Mouse (Mus musculus): ENCODE results near the gene Stk17b. TPM values are rescaled to one million over a fixed set of nuclear protein-coding genes. Genes with fewer than 3 reads are reported as not detected.

Gene Stk17b
- 5.5 and 6.9 TPM in 2 replicates for polyA plus RNA-seq (2014; fragmentation: Nextera tagmentation; extraction: Ambion mirVana)

DNA sequence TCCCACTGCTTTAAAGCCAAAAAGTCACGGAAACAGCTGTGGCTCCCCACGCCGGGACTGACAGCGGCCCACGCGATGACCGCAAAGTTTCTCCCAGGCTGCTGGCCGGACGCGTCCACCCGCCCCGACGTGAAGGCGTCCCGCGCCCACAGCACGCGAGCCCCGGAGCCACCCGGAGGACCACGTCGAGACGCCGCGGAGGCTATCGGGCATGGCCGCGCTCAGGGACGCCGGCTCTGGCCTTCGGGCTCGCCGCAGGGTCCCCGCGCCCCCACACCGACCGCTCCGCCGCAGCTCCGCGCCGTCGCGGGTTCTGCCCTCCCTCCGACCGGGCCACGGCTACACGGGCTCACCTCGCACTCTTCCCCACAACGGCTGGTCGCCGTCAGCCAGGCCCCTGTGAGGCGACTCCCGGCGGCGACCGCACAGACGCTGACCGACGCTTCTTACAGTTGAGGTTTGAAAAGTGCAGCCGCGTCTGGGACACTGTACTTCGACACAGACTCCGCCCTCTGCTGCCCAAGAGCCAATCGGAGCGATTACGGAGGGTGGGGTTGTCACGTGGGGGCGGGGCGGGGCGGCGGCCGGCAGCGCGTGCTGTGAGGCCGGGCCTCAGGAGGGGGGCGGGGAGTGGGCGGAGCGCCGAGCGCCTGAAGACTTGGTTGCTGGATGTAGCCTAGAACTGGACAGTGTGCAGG lies at the start of gene Stk17b:
TSS of gene Stk17b (minus strand) at position 504 of the 698 bp plus-strand sequence.
- Histone ChIP-seq H3K4me1 (ENCODE audit: control insufficient read depth, insufficient read depth, low read length) (no peaks in the 10 kb centered on the region), H3K9me3 (ENCODE audit: control insufficient read depth, low read length) (no peaks in the 10 kb centered on the region), H3K27ac (ENCODE audit: low read depth, low read length) (no peak within 1 kb of the TSS), H3K27me3 (ENCODE audit: control insufficient read depth, insufficient read depth, low read length) (0 out of 2 replicates have a peak, but pooled peaks cover 2% of the 10 kb centered on the region), H3K4me3 (ENCODE audit: low read depth, low read length) (peak within 1 kb of the TSS; percentile 81), H3K9ac (replicated peaks; ENCODE audit: low read depth, low read length) (peak within 1 kb of the TSS; percentile 62), H3K36me3 (ENCODE audit: control insufficient read depth, insufficient read depth, low read length) (no peaks in the 10 kb centered on the region), H3K4me2 (ENCODE audit: low read depth, low read length) (peak within 1 kb of the TSS; percentile 76)
- peak; percentile 97 for ATAC-seq (ENCODE audit: low read depth)
- WGBS = under 1% methylated on average over 78 of the region's 81 CpGs

- no peak for ATAC-seq (ENCODE audit: low read depth)
- Histone ChIP-seq H3K4me2 (ENCODE audit: low read depth, low read length) (no peak overlapping the region), H3K27ac (ENCODE audit: low read depth, low read length) (no peak overlapping the region), H3K36me3 (ENCODE audit: control insufficient read depth, insufficient read depth, low read length) (peaks cover 8% of the 10 kb centered on the region; the same call in 1 of the 2 replicates), H3K4me3 (ENCODE audit: low read depth, low read length) (no peak overlapping the region), H3K27me3 (ENCODE audit: control insufficient read depth, insufficient read depth, low read length) (no peaks in the 10 kb centered on the region), H3K9me3 (ENCODE audit: control insufficient read depth, low read length) (no peaks in the 10 kb centered on the region), H3K9ac (replicated peaks; ENCODE audit: low read depth, low read length) (no peak overlapping the region), H3K4me1 (ENCODE audit: control insufficient read depth, insufficient read depth, low read length) (no peaks in the 10 kb centered on the region)
- 92% methylated on average over 5 of the region's 5 CpGs for WGBS
These were observed 45.3 kb upstream of the Stk17b start for GRCm38 (mm10) chr1:53830286-53830685.

- Histone ChIP-seq H3K4me3 (ENCODE audit: low read depth, low read length) (no peak overlapping the region), H3K27ac (ENCODE audit: low read depth, low read length) (no peak overlapping the region), H3K27me3 (ENCODE audit: control insufficient read depth, insufficient read depth, low read length) (no peaks in the 10 kb centered on the region), H3K9ac (replicated peaks; ENCODE audit: low read depth, low read length) (no peak overlapping the region), H3K36me3 (ENCODE audit: control insufficient read depth, insufficient read depth, low read length) (peaks cover 8% of the 10 kb centered on the region; the same call in 1 of the 2 replicates), H3K4me1 (ENCODE audit: control insufficient read depth, insufficient read depth, low read length) (peaks cover 3% of the 10 kb centered on the region), H3K4me2 (ENCODE audit: low read depth, low read length) (no peak overlapping the region), H3K9me3 (ENCODE audit: control insufficient read depth, low read length) (no peaks in the 10 kb centered on the region)
- ATAC-seq (ENCODE audit: low read depth) = no peak
- 57% methylated on average over 9 of the region's 9 CpGs for WGBS
These were observed 44.1 kb upstream of the Stk17b start for GRCm38 (mm10) chr1:53829089-53829488.

DNA sequence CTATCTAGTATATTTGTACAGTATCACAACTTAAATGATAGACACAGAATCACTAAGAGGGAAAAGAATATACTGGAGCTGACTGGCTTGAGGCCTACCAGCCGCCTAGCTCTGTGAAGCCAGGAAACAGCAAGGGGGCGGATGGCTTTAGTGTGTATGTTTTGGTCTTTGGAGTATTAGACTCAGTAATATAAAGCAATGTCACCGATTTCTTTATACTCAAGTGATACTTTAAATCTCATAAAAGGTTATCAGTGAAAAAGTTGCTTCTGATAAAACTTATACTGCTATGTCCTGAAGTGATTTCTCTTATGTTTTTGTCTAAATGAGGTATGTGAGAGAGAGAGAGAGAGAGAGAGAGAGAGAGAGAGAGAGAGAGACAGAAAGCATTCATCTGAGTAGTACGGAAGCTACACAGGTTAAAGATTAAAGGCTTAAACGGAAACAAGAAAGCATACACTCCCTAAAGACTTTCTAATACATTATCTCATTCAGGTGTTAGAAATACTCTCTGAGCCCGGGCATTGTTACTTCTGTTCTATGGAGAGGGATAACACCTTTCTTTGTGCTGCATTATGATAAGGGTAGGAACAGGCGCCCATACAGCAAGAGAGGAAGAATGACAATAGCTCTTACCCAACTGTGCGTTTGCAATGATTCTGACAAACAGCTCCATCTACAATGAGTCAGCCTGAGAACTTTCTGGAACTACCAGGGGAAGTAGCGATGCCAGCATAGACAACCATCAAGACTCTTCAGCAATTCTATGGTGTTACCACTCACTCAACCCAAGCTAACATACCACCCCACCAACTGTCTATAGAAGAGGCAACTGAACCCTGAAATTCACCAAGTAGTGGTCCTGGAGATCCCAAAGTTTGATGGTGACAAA lies 39.7 kb upstream of the Stk17b start:
- Histone ChIP-seq H3K27me3 (ENCODE audit: control insufficient read depth, insufficient read depth, low read length) (no peaks in the 10 kb centered on the region), H3K4me1 (ENCODE audit: control insufficient read depth, insufficient read depth, low read length) (peaks cover 20% of the 10 kb centered on the region), H3K27ac (ENCODE audit: low read depth, low read length) (peak overlapping the region; percentile 28; the same call in 1 of the 2 replicates), H3K4me2 (ENCODE audit: low read depth, low read length) (no peak overlapping the region), H3K9ac (replicated peaks; ENCODE audit: low read depth, low read length) (no peak overlapping the region), H3K9me3 (ENCODE audit: control insufficient read depth, low read length) (no peaks in the 10 kb centered on the region), H3K4me3 (ENCODE audit: low read depth, low read length) (no peak overlapping the region), H3K36me3 (ENCODE audit: control insufficient read depth, insufficient read depth, low read length) (peaks cover 4% of the 10 kb centered on the region; the same call in 1 of the 2 replicates)
- 0 out of 2 replicates have a peak, but pooled peaks have one; percentile 1 for ATAC-seq (ENCODE audit: low read depth)
- 82% methylated on average over 9 of the region's 9 CpGs for WGBS

DNA sequence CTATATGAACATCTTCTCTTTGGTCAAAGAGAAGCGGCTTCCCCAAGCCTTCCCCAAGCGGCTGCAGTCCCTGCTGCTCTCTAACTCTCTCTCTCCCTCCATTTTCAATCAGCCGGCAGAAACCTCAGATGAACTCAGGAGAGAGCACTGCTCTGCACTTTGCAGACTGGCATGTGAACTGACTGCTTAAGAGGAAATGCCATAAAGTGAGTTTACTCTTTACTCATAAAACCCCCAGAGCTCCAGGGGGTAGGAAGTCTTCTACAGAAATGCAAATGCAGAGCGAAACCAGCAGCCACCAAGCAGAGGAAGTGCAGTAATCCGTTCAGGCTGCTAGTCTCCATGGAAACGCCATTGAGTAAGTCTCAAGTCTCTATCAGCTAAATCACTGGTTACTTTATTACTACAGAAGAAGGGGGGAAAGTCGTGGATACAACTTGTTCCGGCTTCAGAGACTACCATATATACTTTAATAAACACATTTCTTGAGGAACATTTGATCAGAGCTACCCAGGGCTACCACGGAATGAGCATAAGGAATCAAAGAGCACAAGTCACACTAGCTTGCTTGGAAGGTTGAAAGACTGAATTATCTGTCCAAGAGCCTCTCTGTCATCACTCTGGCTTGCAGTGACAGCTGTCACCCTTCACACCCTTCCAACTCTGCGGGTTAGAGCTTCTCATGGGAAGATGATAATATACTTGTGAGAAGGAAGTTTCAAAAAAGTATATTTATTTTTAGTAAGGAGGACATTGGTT lies 38.8 kb upstream of the Stk17b start:
- Histone ChIP-seq H3K4me2 (ENCODE audit: low read depth, low read length) (peak overlapping the region; percentile 14; the same call in 1 of the 2 replicates), H3K4me3 (ENCODE audit: low read depth, low read length) (no peak overlapping the region), H3K27me3 (ENCODE audit: control insufficient read depth, insufficient read depth, low read length) (no peaks in the 10 kb centered on the region), H3K9ac (replicated peaks; ENCODE audit: low read depth, low read length) (no peak overlapping the region), H3K36me3 (ENCODE audit: control insufficient read depth, insufficient read depth, low read length) (peaks cover 4% of the 10 kb centered on the region; the same call in 1 of the 2 replicates), H3K9me3 (ENCODE audit: control insufficient read depth, low read length) (no peaks in the 10 kb centered on the region), H3K4me1 (ENCODE audit: control insufficient read depth, insufficient read depth, low read length) (peaks cover 20% of the 10 kb centered on the region), H3K27ac (ENCODE audit: low read depth, low read length) (peak overlapping the region; percentile 28; the same call in 1 of the 2 replicates)
- WGBS = 3% methylated on average over 10 of the region's 10 CpGs
- ATAC-seq (ENCODE audit: low read depth) = peak; percentile 94

DNA sequence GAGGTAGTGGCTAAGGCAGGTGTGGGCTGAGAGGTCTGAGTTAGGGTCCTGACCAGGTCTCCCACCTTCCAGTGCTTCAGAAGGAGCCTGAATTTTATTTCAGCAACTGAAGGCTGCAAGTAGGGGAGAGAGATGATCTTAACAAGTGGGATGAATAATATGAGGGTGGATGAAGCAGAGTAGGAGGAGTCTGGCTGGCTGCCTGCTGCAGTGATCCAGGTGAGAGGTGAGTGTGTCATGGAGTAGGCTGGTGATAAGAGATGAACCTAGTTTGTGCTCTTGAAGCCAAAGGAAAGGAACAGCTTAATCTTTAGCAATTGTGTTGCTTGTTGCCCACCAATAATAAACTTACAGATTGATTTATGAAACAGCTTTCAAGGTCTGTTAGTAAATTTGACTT lies 37.0 kb upstream of the Stk17b start:
- Histone ChIP-seq H3K9me3 (ENCODE audit: control insufficient read depth, low read length) (no peaks in the 10 kb centered on the region), H3K4me2 (ENCODE audit: low read depth, low read length) (no peak overlapping the region), H3K4me3 (ENCODE audit: low read depth, low read length) (no peak overlapping the region), H3K9ac (replicated peaks; ENCODE audit: low read depth, low read length) (no peak overlapping the region), H3K27ac (ENCODE audit: low read depth, low read length) (no peak overlapping the region), H3K36me3 (ENCODE audit: control insufficient read depth, insufficient read depth, low read length) (peaks cover 4% of the 10 kb centered on the region; the same call in 1 of the 2 replicates), H3K27me3 (ENCODE audit: control insufficient read depth, insufficient read depth, low read length) (no peaks in the 10 kb centered on the region), H3K4me1 (ENCODE audit: control insufficient read depth, insufficient read depth, low read length) (peaks cover 20% of the 10 kb centered on the region)
- no peak for ATAC-seq (ENCODE audit: low read depth)

DNA sequence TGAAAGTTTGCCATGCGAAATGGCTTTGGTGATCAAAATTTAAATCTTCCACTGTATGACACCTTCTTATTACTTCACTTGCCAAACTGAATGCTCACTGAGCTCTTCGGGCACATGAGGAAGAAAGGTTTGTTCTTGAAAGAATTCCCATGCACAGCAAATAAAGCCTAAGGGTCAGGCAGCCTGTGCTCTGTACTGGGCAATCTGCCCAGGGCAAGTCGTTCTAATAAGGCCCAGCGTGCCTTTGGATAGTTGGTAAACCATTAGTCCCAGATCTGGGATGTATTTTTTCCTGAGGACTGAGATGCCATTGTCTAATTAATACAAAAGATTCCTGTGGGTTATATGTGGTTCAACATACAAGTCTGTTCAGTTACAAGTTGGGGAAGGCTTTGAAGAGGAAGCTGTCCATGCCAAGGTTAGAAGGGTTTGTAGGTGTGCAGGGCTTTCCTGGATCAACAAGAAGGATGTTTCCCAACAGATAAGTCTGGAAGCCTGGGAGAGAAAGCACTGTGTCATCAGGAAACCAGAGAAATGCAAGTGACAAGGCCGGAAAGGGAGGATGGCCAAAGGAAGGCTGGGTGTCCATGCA lies 35.1 kb upstream of the Stk17b start:
- no peaks in the 10 kb centered on the region for H3K27me3 ChIP-seq (ENCODE audit: control insufficient read depth, insufficient read depth, low read length)
- peaks cover 20% of the 10 kb centered on the region for H3K4me1 ChIP-seq (ENCODE audit: control insufficient read depth, insufficient read depth, low read length)
- H3K27ac ChIP-seq (ENCODE audit: low read depth, low read length) = no peak overlapping the region
- H3K9ac ChIP-seq (replicated peaks; ENCODE audit: low read depth, low read length) = no peak overlapping the region
- no peaks in the 10 kb centered on the region for H3K36me3 ChIP-seq (ENCODE audit: control insufficient read depth, insufficient read depth, low read length)
- no peaks in the 10 kb centered on the region for H3K9me3 ChIP-seq (ENCODE audit: control insufficient read depth, low read length)
- no peak for ATAC-seq (ENCODE audit: low read depth)
- H3K4me3 ChIP-seq (ENCODE audit: low read depth, low read length) = no peak overlapping the region
- H3K4me2 ChIP-seq (ENCODE audit: low read depth, low read length) = no peak overlapping the region
- 62% methylated on average over 5 of the region's 5 CpGs for WGBS

GRCm38 (mm10) chr1:53818072-53818862 lies 33.2 kb upstream of the Stk17b start:
- Histone ChIP-seq H3K27ac (ENCODE audit: low read depth, low read length) (no peak overlapping the region), H3K27me3 (ENCODE audit: control insufficient read depth, insufficient read depth, low read length) (no peaks in the 10 kb centered on the region), H3K36me3 (ENCODE audit: control insufficient read depth, insufficient read depth, low read length) (no peaks in the 10 kb centered on the region), H3K4me2 (ENCODE audit: low read depth, low read length) (no peak overlapping the region), H3K9me3 (ENCODE audit: control insufficient read depth, low read length) (no peaks in the 10 kb centered on the region), H3K4me1 (ENCODE audit: control insufficient read depth, insufficient read depth, low read length) (peaks cover 9% of the 10 kb centered on the region; the same call in 1 of the 2 replicates), H3K4me3 (ENCODE audit: low read depth, low read length) (no peak overlapping the region), H3K9ac (replicated peaks; ENCODE audit: low read depth, low read length) (no peak overlapping the region)
- ATAC-seq (ENCODE audit: low read depth) = no peak
- 51% methylated on average over 3 of the region's 3 CpGs for WGBS
